Mouse (Mus musculus) left cerebral cortex, adult 2 months (tissue): ENCODE data around the gene Phldb2. TPM values are rescaled to one million over a fixed set of nuclear protein-coding genes. Genes with fewer than 3 reads are reported as not detected.
A peak's percentile ranks its signal among the peaks of the same experiment; 100 is the strongest.

ENCODE experiments used
- DNase-seq, 2 experiments: peaks; one replicate each; pipeline ENCODE4 v3.0.0; 2021 to 2022; ENCODE audit warnings: low spot score in 2 of 2, mixed read lengths in 1 of 2; ENCODE audit errors: extremely low spot score in 1 of 2
- H3K27ac ChIP-seq: fragments of 200-600 bp; 2 replicates; pipeline ENCODE4 v1.8.1; 2022
- H3K4me3 ChIP-seq: fragments of 200-600 bp; 2 replicates; pipeline ENCODE4 v1.8.1; 2022
- CTCF ChIP-seq: fragments of 200-600 bp; IDR thresholded peaks from 2 replicates; pipeline ENCODE4 v1.8.1; 2022; ENCODE audit warnings: antibody characterized with exemption, mild to moderate bottlenecking, moderate library complexity
- intact Hi-C: fragments of 180-260 bp; cut with DNase I; formaldehyde crosslinking; loops from one replicate; pipeline ENCODE4 v1.15.1; 2025
- total RNA-seq, 2 experiments: library from RNA; stranded (reverse); gene quantifications; 2 replicates each; pipeline ENCODE4 v1.2.3; 2021

The Phldb2 gene
- total RNA-seq, 2 experiments from 2014 or later: 6.0 to 6.1 TPM

DNA sequence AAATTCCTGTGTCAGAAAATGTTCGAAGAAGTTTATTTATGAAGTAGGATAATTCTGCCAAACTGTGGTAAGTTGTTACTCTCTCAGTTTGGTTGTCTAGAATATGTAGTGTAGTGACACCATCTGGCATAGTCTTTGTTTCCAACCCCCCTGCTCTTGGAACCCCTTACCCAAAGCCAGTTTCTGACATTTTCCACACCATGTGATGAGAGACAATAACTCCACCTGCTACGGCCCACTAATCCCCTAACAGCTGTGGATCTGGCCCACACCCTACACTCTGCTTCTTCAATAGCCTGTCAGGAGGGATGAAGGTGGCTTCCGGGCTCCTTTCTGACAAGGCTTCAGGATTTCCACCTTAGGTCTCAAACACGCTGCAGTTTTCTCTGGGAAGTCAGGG is 154.2 kb downstream of the Phldb2 start:
- no peak for TF ChIP-seq CTCF
- intact Hi-C loops: no loop called here
- no peak for DNase-seq
- Histone ChIP-seq H3K27ac (no peak overlapping the region; the same call in 1 of the 2 replicates), H3K4me3 (no peak overlapping the region)

GRCm38 (mm10) chr16:45798591-45798990 is 154.8 kb downstream of the Phldb2 start:
- intact Hi-C loops: no loop called here
- no peak for TF ChIP-seq CTCF
- Histone ChIP-seq H3K4me3 (no peak overlapping the region), H3K27ac (peak overlapping the region; percentile 28; the same call in 1 of the 2 replicates)
- DNase-seq: no peak

DNA sequence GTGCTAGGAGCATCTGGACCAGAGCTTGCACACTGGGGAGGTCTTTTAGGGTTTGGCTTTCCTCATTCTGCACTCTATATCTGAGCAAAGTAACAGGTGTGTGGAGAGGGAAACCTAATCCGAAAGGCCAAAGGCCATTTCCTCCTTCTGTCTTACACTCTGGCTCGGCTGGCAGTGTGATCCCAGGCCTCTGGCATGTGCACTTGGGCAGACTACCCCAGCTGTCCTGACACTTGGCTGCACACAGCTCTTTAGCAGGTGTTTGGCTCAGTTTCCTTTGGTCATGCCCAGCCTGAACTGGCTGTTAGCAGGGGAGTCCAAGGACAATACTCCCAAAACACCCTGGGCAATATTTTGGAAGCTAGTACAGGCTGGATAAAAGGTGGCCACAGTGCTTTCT is 156.6 kb downstream of the Phldb2 start:
- H3K27ac ChIP-seq: no peak overlapping the region
- no peak for DNase-seq
- no peak for TF ChIP-seq CTCF
- intact Hi-C loops: no loop called here
- H3K4me3 ChIP-seq: no peak overlapping the region

DNA sequence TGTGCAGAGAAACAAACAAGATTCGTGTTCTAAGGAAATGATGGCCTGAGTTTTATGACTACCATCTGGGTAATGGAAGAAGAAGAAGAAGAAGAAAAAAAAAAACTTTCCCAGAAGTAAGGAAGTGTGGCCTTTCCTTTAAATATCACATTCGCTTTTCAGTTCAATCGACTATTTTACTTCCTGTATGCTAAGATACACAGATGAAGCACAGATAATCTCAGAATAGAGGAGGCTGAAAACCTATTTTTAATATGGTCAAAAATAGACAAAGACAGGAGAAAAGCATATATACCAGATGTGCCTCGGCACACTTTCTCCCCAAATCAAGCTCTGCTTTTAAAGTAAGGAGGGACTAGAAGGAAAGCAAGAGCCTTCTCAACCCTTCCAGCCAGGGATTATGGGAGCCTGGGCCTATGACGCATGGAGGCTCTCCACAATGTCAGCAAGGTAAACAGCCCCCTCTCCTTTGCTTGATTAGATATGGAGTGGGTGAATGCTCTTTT is 158.2 kb downstream of the Phldb2 start:
- intact Hi-C loops: no loop called here
- no peak for DNase-seq

GRCm38 (mm10) chr16:45792781-45793180 is 160.6 kb downstream of the Phldb2 start:
- Histone ChIP-seq H3K27ac (no peak overlapping the region), H3K4me3 (no peak overlapping the region)
- intact Hi-C loops: no loop called here
- no peak for TF ChIP-seq CTCF
- DNase-seq: no peak

More for the DNA sequence above, 158.2 kb downstream of the Phldb2 start:
- Histone ChIP-seq H3K4me3 (no peak overlapping the region), H3K27ac (peak overlapping the region; percentile 47)
- TF ChIP-seq CTCF: no peak

- Histone ChIP-seq H3K4me3 (no peak overlapping the region), H3K27ac (no peak overlapping the region)
- no peak for TF ChIP-seq CTCF
- intact Hi-C loops: no loop called here
- DNase-seq: no peak
Measured at GRCm38 (mm10) chr16:45791286-45791685, 162.1 kb downstream of the Phldb2 start.

GRCm38 (mm10) chr16:45789311-45789710 is 164.1 kb downstream of the Phldb2 start:
- no peak for DNase-seq
- TF ChIP-seq CTCF: no peak
- H3K27ac ChIP-seq: no peak overlapping the region
- intact Hi-C loops: no loop called here
- no peak overlapping the region for H3K4me3 ChIP-seq

DNA sequence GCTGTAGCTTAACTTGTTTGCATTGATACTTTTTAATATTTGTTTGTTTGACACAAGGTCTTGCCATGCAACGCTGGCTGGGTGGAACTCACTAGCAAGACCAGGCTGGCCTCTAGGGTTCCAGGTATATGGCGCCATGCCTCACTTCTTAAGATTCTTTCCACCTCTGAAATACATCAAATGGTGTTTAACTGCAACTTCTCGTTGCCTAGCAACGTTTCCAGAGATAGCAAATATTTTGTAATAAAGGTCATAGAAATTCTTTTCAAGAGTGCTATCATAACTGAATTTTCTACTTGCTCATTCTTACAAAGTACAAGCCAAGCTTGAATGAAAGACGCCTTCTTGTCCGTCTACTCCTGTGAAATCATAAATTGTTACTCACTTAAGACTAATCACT is 165.7 kb downstream of the Phldb2 start:
- no peak for DNase-seq
- no peak overlapping the region for H3K4me3 ChIP-seq
- intact Hi-C loops: no loop called here
- TF ChIP-seq CTCF: no peak
- no peak overlapping the region for H3K27ac ChIP-seq

DNA sequence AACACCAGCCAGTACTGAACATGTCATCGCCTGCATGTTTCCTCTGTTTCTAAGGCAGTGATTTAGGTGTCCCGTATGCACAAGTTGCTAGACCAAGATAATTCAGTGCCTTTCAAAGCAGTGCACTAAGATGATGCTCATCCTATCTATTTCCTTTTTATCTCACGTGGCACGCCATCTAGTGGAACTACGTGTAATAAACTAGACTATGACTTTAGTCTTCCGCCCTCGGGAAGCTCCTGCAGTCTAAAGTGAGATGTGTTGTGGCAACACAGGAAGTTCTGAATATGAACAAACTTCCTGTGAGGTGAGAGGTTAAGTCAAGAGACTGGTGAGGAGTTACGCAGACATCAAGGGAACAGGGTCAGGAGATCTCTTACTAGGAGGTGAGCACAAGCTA is 166.8 kb downstream of the Phldb2 start:
- TF ChIP-seq CTCF: peak; percentile 45
- intact Hi-C loops: no loop called here

DNA sequence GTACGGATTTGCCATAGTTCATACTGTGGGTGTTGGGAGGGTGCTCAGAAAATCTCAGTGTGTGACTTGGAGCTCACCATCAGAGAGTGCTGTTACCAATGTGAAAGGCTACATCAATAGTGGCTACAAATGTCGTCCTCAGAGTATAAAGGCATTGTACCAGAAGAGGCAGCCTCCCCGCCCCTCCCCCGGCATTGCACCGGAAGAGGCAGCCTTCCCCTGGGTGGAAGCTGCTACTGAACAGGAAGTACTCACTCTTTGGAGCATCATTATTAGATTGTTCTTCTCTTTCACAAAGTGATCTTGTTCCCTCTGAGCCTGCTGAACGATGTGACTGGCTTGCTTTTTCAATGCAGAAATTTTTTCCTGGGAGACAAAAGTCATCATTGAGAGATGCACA is 173.4 kb downstream of the Phldb2 start:
- DNase-seq: no peak
- no peak for TF ChIP-seq CTCF
- H3K4me3 ChIP-seq: no peak overlapping the region
- intact Hi-C loops: no loop called here
- no peak overlapping the region for H3K27ac ChIP-seq

More for the DNA sequence above, 166.8 kb downstream of the Phldb2 start:
- DNase-seq: no peak
- Histone ChIP-seq H3K27ac (no peak overlapping the region), H3K4me3 (no peak overlapping the region)

DNA sequence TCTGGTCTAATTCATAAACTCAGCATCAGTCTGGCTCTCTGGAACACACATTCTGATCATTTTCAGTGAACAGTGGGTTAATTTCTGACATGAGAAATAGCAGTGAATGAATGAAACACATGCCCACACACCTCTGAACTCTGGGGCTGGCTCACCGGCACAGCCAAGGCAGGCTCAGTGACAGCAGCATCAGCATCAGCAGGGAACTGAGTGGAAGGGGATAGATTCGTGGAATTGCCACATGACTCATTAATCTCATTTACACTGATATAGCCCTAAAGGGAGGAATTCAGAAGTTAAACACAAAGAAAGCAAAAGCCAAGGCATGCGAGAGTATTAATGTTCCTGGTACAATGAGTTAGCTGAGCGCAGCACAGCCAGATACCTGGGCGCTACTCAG is 178.6 kb downstream of the Phldb2 start:
- TF ChIP-seq CTCF: no peak
- intact Hi-C loops: no loop called here
- DNase-seq: no peak
- Histone ChIP-seq H3K27ac (no peak overlapping the region), H3K4me3 (no peak overlapping the region)

- no peak for DNase-seq
- intact Hi-C loops: no loop called here
- H3K27ac ChIP-seq: no peak overlapping the region
- H3K4me3 ChIP-seq: no peak overlapping the region
- TF ChIP-seq CTCF: no peak
Measured at GRCm38 (mm10) chr16:45770914-45771313, 182.5 kb downstream of the Phldb2 start.

- intact Hi-C loops: loop anchor here (2.0 kb wide), 1 partner anchor 43 kb away; no protein-coding TSS in a partner anchor
- no peak overlapping the region for H3K4me3 ChIP-seq
- no peak overlapping the region for H3K27ac ChIP-seq
- TF ChIP-seq CTCF: no peak
- no peak for DNase-seq
Measured at GRCm38 (mm10) chr16:45767853-45768640, 185.4 kb downstream of the Phldb2 start.
